Mouse (Mus musculus) ES-Bruce4 (cell line): ENCODE data around the gene Mecom.

ENCODE experiments used
- EP300 ChIP-seq: IDR thresholded peaks from 2 replicates; pipeline ENCODE4 v1.6.1; 2011; ENCODE audit warnings: low read depth, low read length; ENCODE audit not compliant: insufficient read depth
- POLR2A ChIP-seq: IDR thresholded peaks from one replicate; pipeline ENCODE4 v1.8.1; 2011; ENCODE audit warnings: low read length; ENCODE audit not compliant: insufficient read depth

DNA sequence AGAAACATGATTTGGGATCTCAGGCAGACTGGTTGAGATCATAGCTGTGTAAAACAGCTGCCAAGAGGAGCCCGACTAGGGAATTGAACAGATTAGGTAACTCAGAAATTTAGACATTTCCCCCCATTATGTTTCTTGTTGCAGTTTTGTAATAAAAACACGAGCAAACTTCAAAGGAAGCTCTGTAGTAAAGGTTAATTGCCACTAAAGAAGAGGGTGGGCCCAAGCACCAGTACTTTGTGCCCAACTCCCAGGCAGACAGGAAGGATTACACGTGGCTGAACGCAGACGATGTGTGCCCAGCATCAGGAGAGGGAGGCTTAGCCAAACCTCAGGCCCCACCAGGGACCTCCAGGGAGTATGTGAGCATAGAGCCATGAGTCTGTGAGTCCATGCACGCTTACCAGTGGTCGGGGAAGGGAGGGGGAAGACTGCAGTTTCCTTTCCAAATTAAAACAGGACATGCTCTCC lies 303.4 kb downstream of the Mecom start:
- TF ChIP-seq EP300: no peak
- TF ChIP-seq POLR2A: no peak
